8 mouse cellular contexts compared by ENCODE assay signal in the genomic region with DNA sequence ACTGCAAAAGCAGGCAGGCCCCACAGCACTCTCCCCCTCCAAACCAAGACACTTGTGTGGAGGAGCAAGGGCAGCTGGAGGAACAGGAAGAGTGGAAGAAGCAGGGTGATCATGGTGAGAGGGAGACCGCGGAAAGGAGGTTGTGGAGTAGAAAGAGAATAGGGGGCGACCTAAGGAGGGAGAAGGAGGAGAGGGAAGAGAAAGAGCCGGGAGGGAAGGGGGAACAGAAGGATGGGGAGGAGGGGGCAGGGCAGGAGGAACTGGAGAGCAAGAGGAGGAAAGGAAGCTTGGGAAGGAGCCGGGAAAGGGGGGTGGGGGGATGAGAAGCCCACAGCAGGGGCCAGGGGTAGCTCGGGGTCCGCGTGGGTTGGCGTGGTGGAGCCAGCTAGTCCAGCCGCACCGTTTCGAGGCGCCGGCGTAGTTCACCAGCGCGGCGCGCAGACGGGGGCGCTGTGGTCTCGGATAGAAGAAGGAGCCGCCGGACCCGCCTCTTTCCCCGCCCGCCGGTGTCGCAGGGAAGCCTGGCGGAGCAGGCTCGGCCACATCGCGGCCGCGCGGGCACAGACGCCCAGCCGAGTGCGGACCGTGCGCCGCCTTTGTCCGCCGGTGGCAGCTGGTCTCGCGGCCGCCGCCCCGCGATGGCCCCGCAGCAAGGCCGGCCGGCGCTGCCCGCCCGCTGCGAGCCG. TPM values are rescaled to one million over a fixed set of nuclear protein-coding genes. Genes with fewer than 3 reads are reported as not detected.
A peak's percentile ranks its signal among the peaks of the same experiment; 100 is the strongest.
DNase-seq lines count a peak whose midpoint lies in the region; ATAC-seq and TF ChIP-seq lines count a peak whose summit lies in the region.

A gene (plus strand): TSS at position 622 of the 686 bp plus-strand sequence.

- H3K27ac ChIP-seq in embryonic facial prominence, embryonic 15.5 days (replicated peaks): peak within 1 kb of the TSS; percentile 88
- H3K27ac ChIP-seq in heart, embryonic 11.5 days (ENCODE audit: low read depth, low read length): peak within 1 kb of the TSS; percentile 87
- peak within 1 kb of the TSS; percentile 85 for H3K27ac ChIP-seq in kidney, postnatal 0 days
- peak within 1 kb of the TSS; percentile 93 for H3K27ac ChIP-seq in liver, adult 2 months (replicated peaks; ENCODE audit: insufficient read depth, low read depth, low read length)

- H3K79me2 ChIP-seq in liver, adult 2 months (ENCODE audit: control insufficient read depth, insufficient read depth, low read length): peaks cover 10% of the 10 kb centered on the region; the same call in 1 of the 2 replicates
- peaks cover 9% of the 10 kb centered on the region for H3K79me2 ChIP-seq in myocyte (ENCODE audit: control insufficient read depth, insufficient read depth)

- peak within 1 kb of the TSS; percentile 81 for H3K4me3 ChIP-seq in embryonic facial prominence, embryonic 15.5 days (replicated peaks)
- H3K4me3 ChIP-seq in heart, embryonic 11.5 days (ENCODE audit: low read depth, low read length): peak within 1 kb of the TSS; percentile 80
- H3K4me3 ChIP-seq in kidney, postnatal 0 days (replicated peaks; ENCODE audit: low read depth, low read length): peak within 1 kb of the TSS; percentile 59
- H3K4me3 ChIP-seq in liver, adult 2 months (ENCODE audit: insufficient read depth, low read depth, low read length): peak within 1 kb of the TSS; percentile 70
- H3K4me3 ChIP-seq in myocyte: peak within 1 kb of the TSS; percentile 40

- ATAC-seq in CD4-positive, CD25-positive, alpha-beta regulatory T cell, adult 4 months: no peak
- peak; percentile 91 for ATAC-seq in embryonic facial prominence, embryonic 15.5 days (ENCODE audit: insufficient number of reproducible peaks, low FRiP score, low TSS enrichment, low read depth)
- ATAC-seq in heart, embryonic 11.5 days (replicated peaks; ENCODE audit: insufficient number of reproducible peaks, low FRiP score, low TSS enrichment): peak; percentile 60
- ATAC-seq in kidney, postnatal 0 days (replicated peaks; ENCODE audit: low FRiP score, low read depth): peak; percentile 88

- H3ac ChIP-seq in myocyte (ENCODE audit: control insufficient read depth, insufficient read length): peak within 1 kb of the TSS; percentile 94

- H3K4me2 ChIP-seq in embryonic facial prominence, embryonic 15.5 days (replicated peaks): peak within 1 kb of the TSS; percentile 66
- H3K4me2 ChIP-seq in heart, embryonic 11.5 days: peak within 1 kb of the TSS; percentile 74
- H3K4me2 ChIP-seq in kidney, postnatal 0 days (ENCODE audit: low read length): peak within 1 kb of the TSS; percentile 73
- H3K4me2 ChIP-seq in myocyte (ENCODE audit: low read depth): peak within 1 kb of the TSS; percentile 84

- under 1% methylated on average over 58 of the region's 58 CpGs for whole genome bisulfite sequencing in embryonic facial prominence, embryonic 15.5 days
- WGBS in heart, embryonic 11.5 days (ENCODE audit: insufficient replicate concordance): under 1% methylated on average over 43 of the region's 58 CpGs
- WGBS in kidney, postnatal 0 days: under 1% methylated on average over 46 of the region's 58 CpGs
- 3% methylated on average over 57 of the region's 58 CpGs for WGBS in liver, adult 2 months

- peak; percentile 69 for TF ChIP-seq CTCF in kidney, postnatal 0 days (IDR thresholded peaks at IDR 0.05; ENCODE audit: low read depth)
- peak; percentile 72 for TF ChIP-seq CTCF in liver, adult 2 months (IDR thresholded peaks at IDR 0.05; ENCODE audit: low read depth, low read length)

- TF ChIP-seq POLR2A in liver, adult 2 months (IDR thresholded peaks at IDR 0.05; ENCODE audit: extremely low read depth, insufficient read depth, low read length): peak; percentile 86
- peak; percentile 98 for TF ChIP-seq POLR2A in myocyte (IDR thresholded peaks at IDR 0.05; ENCODE audit: insufficient read length, low read depth)

- peak within 1 kb of the TSS; percentile 59 for H3K9ac ChIP-seq in embryonic facial prominence, embryonic 15.5 days
- H3K9ac ChIP-seq in heart, embryonic 11.5 days (ENCODE audit: low read depth, low read length): peak within 1 kb of the TSS; percentile 91
- peak within 1 kb of the TSS; percentile 91 for H3K9ac ChIP-seq in kidney, postnatal 0 days (ENCODE audit: low read depth, low read length)
- H3K9ac ChIP-seq in liver, adult 2 months (ENCODE audit: low read depth, low read length): peak within 1 kb of the TSS; percentile 91

- H3K36me3 ChIP-seq in embryonic facial prominence, embryonic 15.5 days: peaks cover 18% of the 10 kb centered on the region
- H3K36me3 ChIP-seq in heart, embryonic 11.5 days (ENCODE audit: control insufficient read depth, insufficient read depth, low read length): peaks cover 16% of the 10 kb centered on the region
- H3K36me3 ChIP-seq in kidney, postnatal 0 days (ENCODE audit: insufficient read depth, low read length): peaks cover 4% of the 10 kb centered on the region; the same call in 1 of the 2 replicates
- peaks cover 4% of the 10 kb centered on the region; the same call in 1 of the 2 replicates for H3K36me3 ChIP-seq in liver, adult 2 months (ENCODE audit: control insufficient read depth, insufficient read depth, low read length)
- peaks cover 8% of the 10 kb centered on the region for H3K36me3 ChIP-seq in myocyte (ENCODE audit: control insufficient read depth, insufficient read depth)
- H3K36me3 ChIP-seq in splenic B cell, adult 2 months (ENCODE audit: control insufficient read depth, insufficient read depth, low read length, poor library complexity, severe bottlenecking): no peaks in the 10 kb centered on the region

- H3K4me1 ChIP-seq in embryonic facial prominence, embryonic 15.5 days: peaks cover 24% of the 10 kb centered on the region
- peaks cover 17% of the 10 kb centered on the region for H3K4me1 ChIP-seq in heart, embryonic 11.5 days (ENCODE audit: control insufficient read depth, insufficient read depth, low read length)
- H3K4me1 ChIP-seq in kidney, postnatal 0 days (replicated peaks; ENCODE audit: insufficient read depth, low read length): peaks cover 13% of the 10 kb centered on the region
- peaks cover 18% of the 10 kb centered on the region for H3K4me1 ChIP-seq in liver, adult 2 months (ENCODE audit: control insufficient read depth, insufficient read depth, low read length)

- no peaks in the 10 kb centered on the region for H3K27me3 ChIP-seq in embryonic facial prominence, embryonic 15.5 days
- H3K27me3 ChIP-seq in heart, embryonic 11.5 days (ENCODE audit: control insufficient read depth, insufficient read depth, low read length): no peaks in the 10 kb centered on the region
- no peaks in the 10 kb centered on the region for H3K27me3 ChIP-seq in kidney, postnatal 0 days (ENCODE audit: insufficient read depth, low read length)
- H3K27me3 ChIP-seq in liver, adult 2 months (ENCODE audit: control insufficient read depth, insufficient read depth, low read length): no peaks in the 10 kb centered on the region
- no peaks in the 10 kb centered on the region for H3K27me3 ChIP-seq in myocyte (ENCODE audit: control insufficient read depth, insufficient read depth, insufficient read length)
- H3K27me3 ChIP-seq in splenic B cell, adult 2 months (ENCODE audit: control insufficient read depth, insufficient read depth, low read length, poor library complexity, severe bottlenecking): no peaks in the 10 kb centered on the region

- no peaks in the 10 kb centered on the region for H3K9me3 ChIP-seq in embryonic facial prominence, embryonic 15.5 days (replicated peaks)
- no peaks in the 10 kb centered on the region for H3K9me3 ChIP-seq in heart, embryonic 11.5 days (replicated peaks; ENCODE audit: control insufficient read depth, low read length)
- no peaks in the 10 kb centered on the region for H3K9me3 ChIP-seq in kidney, postnatal 0 days (replicated peaks; ENCODE audit: low read length)

- DNase-seq in CD4-positive, CD25-positive, alpha-beta regulatory T cell, adult 2 months (ENCODE audit: low read depth, low spot score): peak; percentile 58
- peak; percentile 96 for DNase-seq in kidney, postnatal 0 days (ENCODE audit: low spot score)
- DNase-seq in liver, adult 2 months (ENCODE audit: extremely low read depth, low read depth, low spot score): peak; percentile 63
- peak; percentile 44 for DNase-seq in splenic B cell, adult 2 months (ENCODE audit: low read depth, low spot score)

TF ChIP-seq in myocyte, 11 proteins besides CTCF, POLR2A, EP300 and RAD21:
- TF ChIP-seq REST (IDR thresholded peaks at IDR 0.05; ENCODE audit: insufficient read depth, insufficient read length) (no peak), TCF12 (IDR thresholded peaks at IDR 0.05; ENCODE audit: insufficient read depth, poor library complexity, severe bottlenecking) (no peak), TCF3 (IDR thresholded peaks at IDR 0.05; ENCODE audit: insufficient read length, low read depth) (peak; percentile 22), POLR2AphosphoS2 (IDR thresholded peaks at IDR 0.05; ENCODE audit: insufficient read length, low read depth) (peak; percentile 97), E2F4 (IDR thresholded peaks at IDR 0.05; ENCODE audit: insufficient read depth) (peak; percentile 28), MYOG (IDR thresholded peaks at IDR 0.05; ENCODE audit: control insufficient read depth in 1 of 3, insufficient read depth in 1 of 3, insufficient read length in 2 of 3, low read depth in 2 of 3) (peak in 2 of 3 experiments; percentile 36 to 62), CEBPB (IDR thresholded peaks at IDR 0.05; ENCODE audit: insufficient read depth, poor library complexity, severe bottlenecking) (no peak), MYOD1 (IDR thresholded peaks at IDR 0.05; ENCODE audit: control insufficient read depth in 1 of 3, insufficient read length in 2 of 3, low read depth in 2 of 3) (peak in 1 of 3 experiments; percentile 76)
TF ChIP-seq in myocyte: peak in this region for 5.

RNA-seq across cellular contexts. Expression of the gene that starts here (rescaled TPM):
- polyA plus RNA-seq in CD4-positive, CD25-positive, alpha-beta regulatory T cell, adult 4 months (2017; shearing (Covaris generic)): under 1 TPM in 1 of 2 experiments, not detected in 1; 0.42 TPM
- polyA plus RNA-seq in embryonic facial prominence, embryonic 15.5 days (2015; fragmentation: Nextera tagmentation; extraction: Ambion mirVana): 9.0 and 10.3 TPM in 2 replicates
- 15.9 and 17.3 TPM in 2 replicates for polyA plus RNA-seq in heart, embryonic 11.5 days (2014; fragmentation: Nextera tagmentation; extraction: Ambion mirVana)
- 4.3 and 4.9 TPM in 2 replicates for polyA plus RNA-seq in kidney, postnatal 0 days (2015; fragmentation: Nextera tagmentation; extraction: Ambion mirVana)
- total RNA-seq in liver, adult 2 months (2014; rRNA removed): 25.6 and 41.1 TPM in 2 replicates
- polyA plus RNA-seq in liver, adult 2 months (2012; rRNA removed): 34.1 and 38.6 TPM in 2 replicates
- polyA plus RNA-seq in myocyte (2012; fragmentation: generic; extraction: Trizol): 11.8 TPM

Comparison
In these comparisons a context has a peak if more than half of its experiments do, and no peak if none do; other contexts are left out.
1. DNase-seq: peak in every context shown above with its lines; median percentile 96 in kidney, postnatal 0 days; 63 in liver, adult 2 months; 58 in CD4-positive, CD25-positive, alpha-beta regulatory T cell, adult 2 months; 44 in splenic B cell, adult 2 months.